Comparison of ENCODE assay signal across 8 mouse cellular contexts in the genomic region with DNA sequence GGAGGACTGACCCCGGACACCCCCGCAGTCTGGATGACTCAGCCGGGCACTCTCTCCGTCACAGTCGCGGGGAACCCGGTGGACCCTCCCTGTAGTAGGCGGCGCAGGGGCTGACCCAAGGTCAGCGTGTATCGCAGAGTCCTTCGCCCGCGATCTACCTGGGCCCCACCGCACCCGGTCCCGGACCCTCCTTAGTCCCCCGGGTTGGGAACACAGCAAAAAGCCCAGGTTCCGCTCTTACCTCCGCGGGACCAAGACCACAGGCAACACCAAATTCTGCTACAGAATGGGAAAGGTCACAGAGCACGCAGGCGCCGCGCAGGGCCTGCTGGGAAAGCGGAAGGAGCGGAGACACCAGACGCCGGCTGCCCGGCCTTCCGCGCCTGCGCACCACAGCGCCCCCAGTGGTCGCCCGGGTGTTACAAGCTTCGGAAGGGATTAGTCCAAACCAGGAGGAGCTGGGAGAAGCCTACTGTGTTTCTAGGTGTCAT. TPM values are rescaled to one million over a fixed set of nuclear protein-coding genes. Genes with fewer than 3 reads are reported as not detected.
A peak's percentile ranks its signal among the peaks of the same experiment; 100 is the strongest.
DNase-seq lines count a peak whose midpoint lies in the region; ATAC-seq lines count a peak whose summit lies in the region.

A gene (minus strand): TSS at position 295 of the 491 bp plus-strand sequence.

- no peaks in the 10 kb centered on the region for H3K9me3 ChIP-seq in lung, embryonic 16.5 days (ENCODE audit: control insufficient read depth, low read length)

- peaks cover 7% of the 10 kb centered on the region for H3K4me1 ChIP-seq in lung, embryonic 16.5 days (replicated peaks; ENCODE audit: control insufficient read depth, insufficient read depth, low read length)

- peak within 1 kb of the TSS; percentile 81 for H3K4me3 ChIP-seq in lung, embryonic 16.5 days (ENCODE audit: low read length)

- no peaks in the 10 kb centered on the region for H3K27me3 ChIP-seq in lung, embryonic 16.5 days (ENCODE audit: control insufficient read depth, insufficient read depth, low read depth, low read length)

- peak; percentile 80 for DNase-seq in MEL-GATA-1-ER (ENCODE audit: extremely low read depth, low read depth)
- peak; percentile 98 for DNase-seq in cerebellum, adult 8-10 months
- DNase-seq in forelimb bud, embryonic 11.5 days (ENCODE audit: low read depth, low spot score), result peak; percentile 94
- peak; percentile 83 for DNase-seq in layer of hippocampus, adult 9-10 months (ENCODE audit: low spot score)
- peak; percentile 98 for DNase-seq in ovary, postnatal 10 days (ENCODE audit: low spot score)
- DNase-seq in thymus, postnatal 10 days (ENCODE audit: low spot score in 2 of 2), result peak; percentile 87 to 98

- peak within 1 kb of the TSS; percentile 91 for H3K9ac ChIP-seq in lung, embryonic 16.5 days (ENCODE audit: low read length)

- H3K36me3 ChIP-seq in lung, embryonic 16.5 days (ENCODE audit: control insufficient read depth, insufficient read depth, low read length), result peaks cover 11% of the 10 kb centered on the region; the same call in 1 of the 2 replicates

- peak; percentile 93 to 96 for ATAC-seq in hematopoietic stem cell, adult 5-6 weeks (replicated peaks in 1 of 2; ENCODE audit: insufficient read depth in 1 of 2, low FRiP score in 2 of 2, low TSS enrichment in 1 of 2, low read depth in 1 of 2, poor library complexity in 2 of 2, severe bottlenecking in 2 of 2)
- ATAC-seq in lung, embryonic 16.5 days (ENCODE audit: low read depth), result peak; percentile 94

- H3K27ac ChIP-seq in lung, embryonic 16.5 days (ENCODE audit: low read length), result peak within 1 kb of the TSS; percentile 33; the same call in 1 of the 2 replicates

- under 1% methylated on average over 37 of the region's 37 CpGs for WGBS in lung, embryonic 16.5 days

- peak within 1 kb of the TSS; percentile 80 for H3K4me2 ChIP-seq in lung, embryonic 16.5 days (ENCODE audit: low read depth, low read length)

RNA-seq across cellular contexts. Expression of the gene that starts here (rescaled TPM):
- 222 and 478 TPM in 2 replicates for total RNA-seq in hematopoietic stem cell, adult 5-6 weeks (2017)
- 621 and 663 TPM in 2 replicates for polyA plus RNA-seq in lung, embryonic 16.5 days (2015; fragmentation: Nextera tagmentation; extraction: Ambion mirVana)

Comparison
In these comparisons a context has a peak if more than half of its experiments do, and no peak if none do; other contexts are left out.
1. Peak in every context shown above with its lines: DNase-seq, ATAC-seq, H3K4me3 ChIP-seq and H3K27ac ChIP-seq.